26 mouse cellular contexts compared by ENCODE assay signal in genomic region chr11:4886987-4887386, GRCm38 (mm10).
"Had no signal": no experiment of that assay in that cellular context is flagged by ENCODE, and none has a peak within 500 bp of the region (broad histone marks: within the 10 kb centered on the region; RNA-seq: fewer than 3 reads in every experiment).

No protein-coding gene starts in this region.

- H3K27ac ChIP-seq: embryonic facial prominence, embryonic 10.5 days; embryonic facial prominence, embryonic 12.5 days; embryonic facial prominence, embryonic 13.5 days; embryonic facial prominence, embryonic 15.5 days; forebrain, embryonic 10.5 days; forebrain, embryonic 12.5 days; forebrain, embryonic 13.5 days; forebrain, embryonic 15.5 days; gastrocnemius, adult 2 months; heart, adult 2 months had no signal

- H3K27me3 ChIP-seq: embryonic facial prominence, embryonic 12.5 days; embryonic facial prominence, embryonic 13.5 days; embryonic facial prominence, embryonic 15.5 days; forebrain, embryonic 12.5 days; forebrain, embryonic 13.5 days; forebrain, embryonic 15.5 days had no signal

- DNase-seq: cerebellum, adult 8-10 months; cerebellum, adult 9-10 months; cerebellum, adult 9-11 months; cerebellum, postnatal 10 days; cerebellum, postnatal 14 days; cerebellum, postnatal 25 days; cerebellum, postnatal 36 days; embryo, embryonic 11 days; forebrain, postnatal 0 days; gastrocnemius, adult 2 months; gastrocnemius, postnatal 10 days; gastrocnemius, postnatal 14 days; gastrocnemius, postnatal 25 days; gastrocnemius, postnatal 36 days; heart, adult 11 months; heart, adult 18-20 months; heart, adult 2 months had no signal

- H3K4me3 ChIP-seq: embryonic facial prominence, embryonic 10.5 days; embryonic facial prominence, embryonic 12.5 days; embryonic facial prominence, embryonic 13.5 days; embryonic facial prominence, embryonic 15.5 days; erythroblast, embryonic 14.5 days; forebrain, embryonic 10.5 days; forebrain, embryonic 12.5 days; forebrain, embryonic 13.5 days; forebrain, embryonic 15.5 days; gastrocnemius, adult 2 months; heart, adult 2 months had no signal

- H3K4me1 ChIP-seq: embryonic facial prominence, embryonic 12.5 days; embryonic facial prominence, embryonic 15.5 days; forebrain, embryonic 12.5 days; forebrain, embryonic 13.5 days; forebrain, embryonic 15.5 days had no signal

- H3K9me3 ChIP-seq: embryonic facial prominence, embryonic 10.5 days; embryonic facial prominence, embryonic 12.5 days; embryonic facial prominence, embryonic 13.5 days; embryonic facial prominence, embryonic 15.5 days; forebrain, embryonic 10.5 days; forebrain, embryonic 12.5 days; forebrain, embryonic 13.5 days; forebrain, embryonic 15.5 days had no signal
